Mouse (Mus musculus) hematopoietic stem cell, adult 5-6 weeks (primary cell): Measurements from ENCODE around the gene Rdh16f2. TPM values are rescaled to one million over a fixed set of nuclear protein-coding genes. Genes with fewer than 3 reads are reported as not detected.
"Not testable (repeated sequence)": the region's sequence is repeated elsewhere in the genome, so short reads cannot be mapped to it uniquely, and the experiment has no call there.

Source experiments
- ATAC-seq, 2 experiments: fragments of 125-278 bp in 1 of 2; replicated peaks in 1 of 2; 2 replicates each; pipeline ENCODE4 v1.8.0; 2016 to 2017; ENCODE audit warnings: inconsistent platforms in 2 of 2, mild to moderate bottlenecking in 2 of 2, moderate number of reproducible peaks in 2 of 2, low read depth in 1 of 2, moderate TSS enrichment in 1 of 2; ENCODE audit not compliant: low FRiP score in 2 of 2, poor library complexity in 2 of 2, severe bottlenecking in 2 of 2, insufficient read depth in 1 of 2, low TSS enrichment in 1 of 2
- total RNA-seq: library from RNA; stranded (forward); fragments of 172-1452, 232-1000 nt; gene quantifications from 2 replicates; pipeline ENCODE4 v1.2.3, GENCODE M21; 2017

Gene Rdh16f2
- not detected in 2 replicates for total RNA-seq

GRCm38 (mm10) chr10:127866232-127866631 lies at the start of gene Rdh16f2:
Gene Rdh16f2, plus strand, starts transcription at chr10:127866474.
- ATAC-seq, result no peak

GRCm38 (mm10) chr10:127817268-127817910 lies 48.9 kb upstream of the Rdh16f2 start:
- ATAC-seq, result not testable (repeated sequence)

- ATAC-seq, result not testable (repeated sequence)
These were observed 44.5 kb upstream of the Rdh16f2 start for GRCm38 (mm10) chr10:127821806-127822205.

DNA sequence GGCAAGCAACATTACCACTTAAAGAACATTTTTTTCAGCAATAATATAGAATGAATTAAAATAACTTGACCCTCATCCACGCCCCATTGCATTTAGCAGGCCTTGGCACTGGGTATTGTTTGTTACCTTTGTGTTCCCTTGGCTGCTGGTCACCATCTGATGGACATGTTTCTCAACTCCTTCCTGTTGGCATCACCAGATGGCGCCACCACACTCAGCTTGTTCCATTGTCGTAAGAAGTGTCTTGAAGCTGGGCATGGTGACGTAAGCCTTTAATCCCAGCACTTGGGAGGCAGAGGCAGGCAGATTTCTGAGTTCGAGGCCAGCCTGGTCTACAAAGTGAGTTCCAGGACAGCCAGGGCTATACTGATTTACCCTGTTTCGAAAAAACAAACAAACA lies 40.9 kb upstream of the Rdh16f2 start:
- ATAC-seq, result no peak

DNA sequence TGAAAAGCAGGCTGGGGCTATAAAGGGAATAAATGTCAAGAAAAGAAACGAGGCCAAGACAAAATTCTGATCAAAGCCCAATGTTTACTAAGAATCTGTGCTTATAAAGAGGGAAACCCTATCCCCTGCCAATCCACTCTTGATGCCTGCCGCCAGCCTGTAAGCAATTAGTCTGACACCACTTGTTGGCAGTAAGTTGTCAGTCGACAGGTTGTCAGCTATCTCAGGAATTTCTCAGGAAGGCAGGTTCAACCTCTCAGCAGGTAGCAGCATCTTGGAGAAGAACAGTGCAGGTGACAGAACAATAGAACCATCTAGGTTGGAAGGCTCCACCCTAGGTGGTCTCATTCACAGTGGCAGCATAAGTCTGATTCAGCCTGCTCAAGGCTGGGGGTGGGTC lies 37.2 kb upstream of the Rdh16f2 start:
- ATAC-seq, result no peak

- not testable (repeated sequence) for ATAC-seq
These were observed 32.1 kb upstream of the Rdh16f2 start for GRCm38 (mm10) chr10:127834186-127834585.

DNA sequence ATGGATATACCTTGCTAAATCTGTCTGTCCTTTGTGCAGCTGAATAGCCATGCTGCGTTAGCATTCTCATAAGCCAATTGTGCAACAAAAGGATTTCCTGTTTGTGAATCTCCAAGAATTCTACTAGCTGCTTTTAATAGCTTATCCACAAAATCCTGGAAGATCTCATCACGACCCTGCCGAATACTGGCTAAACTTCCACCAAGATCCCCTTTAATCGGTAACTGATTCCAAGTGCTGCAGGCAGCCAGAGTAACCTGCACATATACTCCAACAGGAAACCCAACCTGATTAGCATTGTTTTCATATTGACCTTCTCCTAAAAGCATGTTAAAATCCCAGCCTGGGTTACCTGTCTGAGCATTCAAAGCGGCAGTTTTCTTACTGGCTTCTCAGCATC lies 31.0 kb upstream of the Rdh16f2 start:
- no peak for ATAC-seq

DNA sequence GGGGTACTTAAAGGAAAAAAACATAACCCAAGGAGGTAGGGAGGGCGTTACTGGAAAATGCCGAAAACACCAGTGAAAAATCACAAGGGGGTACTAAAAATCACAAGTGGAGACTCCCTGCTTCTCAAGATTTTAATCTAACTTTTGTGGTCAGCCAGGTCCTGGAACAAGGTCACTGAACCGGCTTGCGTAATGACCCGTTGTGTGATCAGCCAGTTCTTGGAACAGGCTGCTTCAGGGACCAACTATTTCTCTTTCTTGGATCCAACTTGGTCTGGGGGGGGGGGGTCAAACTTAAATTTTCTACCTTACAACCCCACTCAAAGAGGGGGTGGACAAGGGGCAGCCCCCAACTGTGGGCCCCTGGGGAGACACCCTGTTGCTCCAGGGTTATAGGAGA lies 28.5 kb upstream of the Rdh16f2 start:
- ATAC-seq, result not testable (repeated sequence)

GRCm38 (mm10) chr10:127838539-127838938 lies 27.7 kb upstream of the Rdh16f2 start:
- ATAC-seq, result no peak

DNA sequence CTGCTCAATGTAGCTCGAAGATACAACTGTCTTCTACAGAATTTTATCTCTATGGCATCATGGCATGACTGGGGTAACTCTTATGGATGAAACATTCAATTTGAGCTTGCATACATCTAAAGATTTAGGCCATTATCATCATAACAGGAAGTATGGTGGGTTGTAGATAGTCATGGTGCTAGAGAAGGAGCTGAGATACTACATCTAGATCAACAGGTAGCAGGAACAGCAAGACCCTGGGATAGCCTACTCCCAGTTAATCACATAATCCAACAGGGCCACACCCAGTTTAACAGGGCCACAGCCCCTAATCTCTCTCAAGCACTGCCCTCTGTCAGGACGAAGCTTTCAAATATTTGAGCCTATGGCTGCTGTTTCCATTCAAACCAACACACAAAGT lies 25.5 kb upstream of the Rdh16f2 start:
- no peak for ATAC-seq

DNA sequence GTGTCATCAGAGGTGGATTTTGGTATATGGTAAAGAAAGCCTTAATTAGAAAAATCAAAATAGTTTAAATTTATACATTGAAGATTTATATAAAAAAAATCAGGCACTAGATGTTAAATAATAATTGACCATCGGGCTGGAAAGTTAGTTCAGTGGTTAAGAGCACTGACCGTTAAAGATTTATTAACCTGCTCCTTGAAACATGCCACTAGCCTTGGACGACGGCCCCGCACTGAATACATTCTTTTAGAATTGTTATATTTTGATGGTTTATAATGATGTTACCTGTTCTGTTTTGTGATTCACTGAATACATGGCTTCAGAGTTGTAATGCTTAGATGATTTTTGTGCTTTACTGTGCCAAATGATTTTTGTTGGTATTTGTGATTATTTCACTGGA lies 20.3 kb upstream of the Rdh16f2 start:
- ATAC-seq, result not testable (repeated sequence)

GRCm38 (mm10) chr10:127848089-127848488 lies 18.2 kb upstream of the Rdh16f2 start:
- no peak for ATAC-seq

- ATAC-seq, result no peak
These were observed 16.6 kb upstream of the Rdh16f2 start, which contains the start of gene Rdh19 for GRCm38 (mm10) chr10:127849628-127850027. Gene Rdh19, plus strand, starts transcription at chr10:127849928.

GRCm38 (mm10) chr10:127856376-127856775 lies 9.9 kb upstream of the Rdh16f2 start:
- ATAC-seq, result no peak

DNA sequence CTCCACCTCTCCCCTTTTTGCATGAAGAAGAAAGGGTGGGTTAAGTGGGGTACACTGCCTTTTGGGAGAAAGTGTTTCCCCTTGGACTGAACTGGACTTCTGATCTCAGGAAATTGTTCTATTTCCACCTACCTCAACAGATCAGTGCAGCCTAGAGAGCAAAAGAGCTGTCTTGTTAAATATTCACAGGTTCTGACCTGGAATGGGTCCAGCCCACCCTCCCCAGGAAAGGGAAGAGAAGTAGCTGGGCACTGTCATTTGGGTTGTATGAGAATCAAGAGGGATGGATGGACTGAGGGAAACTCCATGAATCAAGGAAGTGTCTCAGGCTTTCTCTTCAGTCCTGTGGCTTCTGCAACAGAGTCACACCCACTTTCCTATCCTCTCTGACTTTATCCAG lies 1.3 kb upstream of the Rdh16f2 start:
- no peak for ATAC-seq

DNA sequence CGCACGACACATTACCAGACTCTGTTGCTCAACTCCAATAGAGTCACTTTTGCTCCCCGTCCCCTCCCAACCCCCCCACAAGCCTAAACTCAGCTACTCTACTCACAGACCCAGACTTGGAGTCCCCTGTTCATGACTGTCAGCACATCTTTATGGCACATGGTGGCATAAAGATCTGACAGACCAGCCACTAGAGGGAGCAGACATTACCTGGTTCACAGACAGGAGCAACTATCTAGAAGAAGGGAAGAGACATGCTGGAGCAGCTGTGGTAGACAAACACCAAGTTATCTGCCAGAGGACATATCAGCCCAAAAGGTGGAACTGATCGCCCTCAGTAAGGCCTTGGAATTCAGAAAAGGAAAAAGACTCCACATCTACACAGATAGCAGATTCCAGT lies 6.2 kb downstream of the Rdh16f2 start:
- ATAC-seq, result no peak

DNA sequence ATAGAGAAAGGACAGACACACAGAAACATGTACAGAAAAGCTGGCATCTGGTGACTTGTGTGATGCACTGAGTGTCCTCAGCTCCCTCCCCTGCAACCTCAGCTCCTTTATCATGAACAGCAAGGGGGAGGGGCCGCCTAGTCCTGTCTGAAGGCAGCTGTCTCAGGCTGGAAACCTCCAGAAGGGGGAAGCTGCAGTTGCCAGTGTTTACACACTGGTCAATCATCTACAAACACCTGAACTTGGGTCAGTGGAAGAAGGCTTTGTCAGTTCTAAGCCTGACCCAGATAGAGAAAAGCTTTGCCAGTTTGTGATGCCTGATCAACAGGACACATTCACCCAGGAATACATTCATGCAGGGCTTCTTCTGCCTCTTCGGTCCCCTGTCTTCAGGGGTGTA lies 11.4 kb downstream of the Rdh16f2 start:
- ATAC-seq, result no peak; a peak in 1 of 4 replicates

DNA sequence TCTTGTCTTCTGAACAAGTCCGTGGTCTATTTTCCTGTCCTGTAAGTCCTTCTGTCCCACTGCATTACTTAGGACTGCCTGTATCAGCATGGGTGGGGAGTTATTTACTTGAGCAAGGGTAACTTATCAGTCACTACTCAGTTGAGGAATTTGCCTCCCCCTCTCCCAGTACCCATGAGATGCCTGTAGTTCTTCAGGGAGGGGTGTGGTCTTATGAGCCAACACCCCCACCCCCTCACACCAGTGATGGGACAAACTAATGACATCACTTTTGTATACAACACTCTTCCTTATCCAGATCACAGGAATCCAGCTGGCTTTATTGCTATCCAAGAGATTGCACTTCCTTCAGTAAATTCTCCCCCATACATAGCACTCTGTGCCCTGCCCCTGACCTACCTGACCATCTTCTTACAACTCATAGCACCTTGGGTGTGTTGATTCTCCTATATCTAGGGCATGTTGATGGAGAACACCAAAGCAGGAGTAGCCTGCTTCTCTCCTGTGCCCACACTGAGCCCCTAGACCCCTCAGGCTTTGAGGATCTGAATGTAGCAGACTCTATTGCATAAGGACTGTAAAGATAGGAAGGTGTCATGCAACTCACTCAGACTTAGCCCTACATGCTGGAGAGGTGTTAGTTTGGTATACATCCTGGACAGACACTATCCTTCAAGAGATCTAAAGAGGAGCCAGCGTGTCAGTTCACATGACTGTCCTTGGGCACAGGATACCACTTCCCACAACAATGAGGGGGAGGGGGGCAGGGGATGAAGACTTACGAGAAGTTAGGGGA lies 12.2 kb downstream of the Rdh16f2 start:
- ATAC-seq, result no peak
